Mouse (Mus musculus): Measurements from ENCODE around the gene Trim28. TPM values are rescaled to one million over a fixed set of nuclear protein-coding genes. Genes with fewer than 3 reads are reported as not detected.

The Trim28 gene
- total RNA-seq (2017) = 481 and 549 TPM in 2 replicates

- no peak for ATAC-seq (replicated peaks; ENCODE audit: low read depth, poor library complexity, severe bottlenecking)
Measured at GRCm38 (mm10) chr7:12998851-12999250, at the start of gene Trim28. Trim28 (plus strand) TSS chr7:12999114.

- peak; percentile 43 for ATAC-seq (replicated peaks; ENCODE audit: low read depth, poor library complexity, severe bottlenecking)
Measured at GRCm38 (mm10) chr7:12949872-12950229, 49.1 kb upstream of the Trim28 start.

GRCm38 (mm10) chr7:12954896-12955295, 44.0 kb upstream of the Trim28 start:
- peak; percentile 92 for ATAC-seq (replicated peaks; ENCODE audit: low read depth, poor library complexity, severe bottlenecking)

GRCm38 (mm10) chr7:12957511-12957910, 41.4 kb upstream of the Trim28 start:
- ATAC-seq (replicated peaks; ENCODE audit: low read depth, poor library complexity, severe bottlenecking) = no peak

GRCm38 (mm10) chr7:12958948-12959347, 40.0 kb upstream of the Trim28 start:
- no peak for ATAC-seq (replicated peaks; ENCODE audit: low read depth, poor library complexity, severe bottlenecking)

GRCm38 (mm10) chr7:12959718-12960117, 39.2 kb upstream of the Trim28 start:
- no peak for ATAC-seq (replicated peaks; ENCODE audit: low read depth, poor library complexity, severe bottlenecking)

- peak; percentile 70 for ATAC-seq (replicated peaks; ENCODE audit: low read depth, poor library complexity, severe bottlenecking)
Measured at GRCm38 (mm10) chr7:12961511-12962141, 37.3 kb upstream of the Trim28 start.

- peak; percentile 85 for ATAC-seq (replicated peaks; ENCODE audit: low read depth, poor library complexity, severe bottlenecking)
Measured at GRCm38 (mm10) chr7:12965678-12966091, 33.2 kb upstream of the Trim28 start, which contains the start of gene Zfp324. Zfp324 (plus strand) TSS chr7:12965838.

- ATAC-seq (replicated peaks; ENCODE audit: low read depth, poor library complexity, severe bottlenecking) = peak; percentile 34
Measured at GRCm38 (mm10) chr7:12966104-12966845, 32.6 kb upstream of the Trim28 start.

GRCm38 (mm10) chr7:12970906-12971305, 28.0 kb upstream of the Trim28 start:
- ATAC-seq (replicated peaks; ENCODE audit: low read depth, poor library complexity, severe bottlenecking) = no peak

GRCm38 (mm10) chr7:12977682-12978389, 21.1 kb upstream of the Trim28 start, which contains the start of gene Zfp446:
Zfp446 (plus strand) TSS chr7:12977848.
- peak; percentile 95 for ATAC-seq (replicated peaks; ENCODE audit: low read depth, poor library complexity, severe bottlenecking)

GRCm38 (mm10) chr7:12978931-12979722, 19.8 kb upstream of the Trim28 start:
- no peak for ATAC-seq (replicated peaks; ENCODE audit: low read depth, poor library complexity, severe bottlenecking)

GRCm38 (mm10) chr7:12979776-12980175, 19.1 kb upstream of the Trim28 start:
- no peak for ATAC-seq (replicated peaks; ENCODE audit: low read depth, poor library complexity, severe bottlenecking)

- ATAC-seq (replicated peaks; ENCODE audit: low read depth, poor library complexity, severe bottlenecking) = no peak
Measured at GRCm38 (mm10) chr7:12980291-12980690, 18.6 kb upstream of the Trim28 start.

GRCm38 (mm10) chr7:12985724-12986123, 13.2 kb upstream of the Trim28 start:
- ATAC-seq (replicated peaks; ENCODE audit: low read depth, poor library complexity, severe bottlenecking) = no peak

GRCm38 (mm10) chr7:12986906-12987305, 12.0 kb upstream of the Trim28 start:
- ATAC-seq (replicated peaks; ENCODE audit: low read depth, poor library complexity, severe bottlenecking) = no peak

GRCm38 (mm10) chr7:12987409-12988189, 11.3 kb upstream of the Trim28 start:
- 0 out of 2 replicates have a peak, but pooled peaks have one; percentile 12 for ATAC-seq (replicated peaks; ENCODE audit: low read depth, poor library complexity, severe bottlenecking)

GRCm38 (mm10) chr7:12992222-12992621, 6.7 kb upstream of the Trim28 start:
- ATAC-seq (replicated peaks; ENCODE audit: low read depth, poor library complexity, severe bottlenecking) = peak; percentile 79

- ATAC-seq (replicated peaks; ENCODE audit: low read depth, poor library complexity, severe bottlenecking) = no peak
Measured at GRCm38 (mm10) chr7:12993148-12993547, 5.8 kb upstream of the Trim28 start.
